ENCODE assay signal across 7 mouse cellular contexts in genomic region chr2:132029646-132030417, GRCm38 (mm10). TPM values are rescaled to one million over a fixed set of nuclear protein-coding genes. Genes with fewer than 3 reads are reported as not detected.
DNase-seq lines count a peak whose midpoint lies in the region; ATAC-seq and TF ChIP-seq lines count a peak whose summit lies in the region.

Gene Rassf2, minus strand, starts transcription at chr2:132030258.

- no peaks in the 10 kb centered on the region for H3K9me3 ChIP-seq in intestine, postnatal 0 days (ENCODE audit: control insufficient read depth)
- H3K9me3 ChIP-seq in limb, embryonic 10.5 days (replicated peaks), result no peaks in the 10 kb centered on the region
- H3K9me3 ChIP-seq in midbrain, embryonic 12.5 days, result no peaks in the 10 kb centered on the region

- peak; percentile 71 for ATAC-seq in intestine, postnatal 0 days
- ATAC-seq in midbrain, embryonic 12.5 days (ENCODE audit: low FRiP score, low read depth), result peak; percentile 95

- H3K4me3 ChIP-seq in intestine, postnatal 0 days (ENCODE audit: low read depth, low read length), result peak within 1 kb of the TSS; percentile 59
- H3K4me3 ChIP-seq in limb, embryonic 10.5 days, result peak within 1 kb of the TSS; percentile 69
- peak within 1 kb of the TSS; percentile 70 for H3K4me3 ChIP-seq in midbrain, embryonic 12.5 days

- H3K4me2 ChIP-seq in intestine, postnatal 0 days (replicated peaks; ENCODE audit: low read depth), result peak within 1 kb of the TSS; percentile 97
- peak within 1 kb of the TSS; percentile 94 for H3K4me2 ChIP-seq in midbrain, embryonic 12.5 days (replicated peaks)

- 0% methylated on average over 18 of the region's 48 CpGs for WGBS in intestine, postnatal 0 days
- WGBS in limb, embryonic 10.5 days, result under 1% methylated on average over 38 of the region's 48 CpGs
- WGBS in midbrain, embryonic 12.5 days, result 1% methylated on average over 38 of the region's 48 CpGs

- H3K27me3 ChIP-seq in intestine, postnatal 0 days (replicated peaks; ENCODE audit: control insufficient read depth, insufficient read depth, low read length), result peaks cover 4% of the 10 kb centered on the region
- peaks cover 62% of the 10 kb centered on the region for H3K27me3 ChIP-seq in limb, embryonic 10.5 days (ENCODE audit: low read depth, poor library complexity, severe bottlenecking)
- peaks cover 4% of the 10 kb centered on the region; the same call in 1 of the 2 replicates for H3K27me3 ChIP-seq in midbrain, embryonic 12.5 days

- peak; percentile 70 for DNase-seq in adrenal gland, adult 8-10 months
- DNase-seq in embryo, embryonic 11.5 days (ENCODE audit: low read depth, low spot score), result peak; percentile 86
- no peak for DNase-seq in gonadal fat pad, adult 2 months (ENCODE audit: low read depth)
- peak; percentile 82 for DNase-seq in limb, embryonic 10.5 days (ENCODE audit: low spot score)
- peak; percentile 64 for DNase-seq in spleen, adult 12 weeks (ENCODE audit: low spot score)

- H3K9ac ChIP-seq in intestine, postnatal 0 days (ENCODE audit: low read depth, low read length), result peak within 1 kb of the TSS; percentile 34; the same call in 1 of the 2 replicates
- peak within 1 kb of the TSS; percentile 75 for H3K9ac ChIP-seq in midbrain, embryonic 12.5 days (replicated peaks)

- H3K4me1 ChIP-seq in intestine, postnatal 0 days (replicated peaks; ENCODE audit: control insufficient read depth, insufficient read depth, low read length), result no peaks in the 10 kb centered on the region
- H3K4me1 ChIP-seq in limb, embryonic 10.5 days, result peaks cover 36% of the 10 kb centered on the region
- H3K4me1 ChIP-seq in midbrain, embryonic 12.5 days, result peaks cover 32% of the 10 kb centered on the region

- peak within 1 kb of the TSS; percentile 74 for H3K27ac ChIP-seq in intestine, postnatal 0 days (ENCODE audit: low read depth, low read length)
- H3K27ac ChIP-seq in limb, embryonic 10.5 days, result peak within 1 kb of the TSS; percentile 86
- peak within 1 kb of the TSS; percentile 92 for H3K27ac ChIP-seq in midbrain, embryonic 12.5 days (replicated peaks)

- no peaks in the 10 kb centered on the region for H3K36me3 ChIP-seq in intestine, postnatal 0 days (ENCODE audit: control insufficient read depth, insufficient read depth)
- no peaks in the 10 kb centered on the region for H3K36me3 ChIP-seq in limb, embryonic 10.5 days
- H3K36me3 ChIP-seq in midbrain, embryonic 12.5 days, result no peaks in the 10 kb centered on the region

- TF ChIP-seq CTCF in intestine, postnatal 0 days (IDR thresholded peaks at IDR 0.05; ENCODE audit: low read depth), result peak; percentile 41

RNA-seq across cellular contexts. Expression of gene Rassf2, which starts in this region (rescaled TPM):
- 10 to 100 TPM; 10.2 to 14.5 (median 12.2) TPM for total RNA-seq in adrenal gland, adult 8-10 months (2022)
- polyA plus RNA-seq in gonadal fat pad, adult 2 months (2012; rRNA removed), result 14.1 and 18.9 TPM in 2 replicates
- 4.4 TPM in 2 replicates for polyA plus RNA-seq in intestine, postnatal 0 days (2015; fragmentation: Nextera tagmentation; extraction: Ambion mirVana)
- 5.5 and 5.9 TPM in 2 replicates for polyA plus RNA-seq in limb, embryonic 10.5 days (2016; fragmentation: Nextera tagmentation; extraction: Ambion mirVana)
- 35.2 and 36.6 TPM in 2 replicates for polyA plus RNA-seq in midbrain, embryonic 12.5 days (2016; fragmentation: Nextera tagmentation; extraction: Ambion mirVana)
